Mouse (Mus musculus): ENCODE data around the gene Vps26a.
A peak's percentile ranks its signal among the peaks of the same experiment; 100 is the strongest.

Gene Vps26a

DNA sequence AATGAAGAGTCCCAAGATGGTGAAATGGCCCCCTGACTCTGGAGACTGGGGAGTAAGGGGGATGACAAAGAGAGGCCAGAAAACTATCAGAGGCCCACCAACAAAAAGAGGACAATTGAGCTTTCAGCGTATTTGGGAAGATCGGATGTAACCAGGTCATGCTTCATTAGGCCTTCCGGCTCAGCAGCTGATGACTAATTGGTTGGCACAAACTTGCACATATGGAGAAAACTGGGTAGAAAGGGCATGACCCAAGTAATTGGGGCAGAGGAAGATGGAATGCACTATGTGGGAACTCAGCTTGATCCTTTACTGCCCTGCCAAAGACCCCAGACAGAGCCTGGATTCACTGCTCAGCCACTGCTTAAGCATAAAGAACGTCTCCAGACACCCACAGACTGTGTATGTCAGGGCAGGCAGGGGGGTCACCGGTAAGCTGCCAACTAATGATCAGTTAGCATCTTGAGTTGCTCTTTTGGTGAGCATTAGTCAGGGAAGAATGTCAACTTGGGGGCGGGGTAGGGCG, 67.7 kb downstream of the Vps26a start:
- no peak for DNase-seq

GRCm38 (mm10) chr10:62413606-62413982, 73.0 kb downstream of the Vps26a start:
- no peak for DNase-seq

- peak; percentile 35 to 38 for DNase-seq
These were observed 73.5 kb downstream of the Vps26a start for GRCm38 (mm10) chr10:62412906-62413605.

DNA sequence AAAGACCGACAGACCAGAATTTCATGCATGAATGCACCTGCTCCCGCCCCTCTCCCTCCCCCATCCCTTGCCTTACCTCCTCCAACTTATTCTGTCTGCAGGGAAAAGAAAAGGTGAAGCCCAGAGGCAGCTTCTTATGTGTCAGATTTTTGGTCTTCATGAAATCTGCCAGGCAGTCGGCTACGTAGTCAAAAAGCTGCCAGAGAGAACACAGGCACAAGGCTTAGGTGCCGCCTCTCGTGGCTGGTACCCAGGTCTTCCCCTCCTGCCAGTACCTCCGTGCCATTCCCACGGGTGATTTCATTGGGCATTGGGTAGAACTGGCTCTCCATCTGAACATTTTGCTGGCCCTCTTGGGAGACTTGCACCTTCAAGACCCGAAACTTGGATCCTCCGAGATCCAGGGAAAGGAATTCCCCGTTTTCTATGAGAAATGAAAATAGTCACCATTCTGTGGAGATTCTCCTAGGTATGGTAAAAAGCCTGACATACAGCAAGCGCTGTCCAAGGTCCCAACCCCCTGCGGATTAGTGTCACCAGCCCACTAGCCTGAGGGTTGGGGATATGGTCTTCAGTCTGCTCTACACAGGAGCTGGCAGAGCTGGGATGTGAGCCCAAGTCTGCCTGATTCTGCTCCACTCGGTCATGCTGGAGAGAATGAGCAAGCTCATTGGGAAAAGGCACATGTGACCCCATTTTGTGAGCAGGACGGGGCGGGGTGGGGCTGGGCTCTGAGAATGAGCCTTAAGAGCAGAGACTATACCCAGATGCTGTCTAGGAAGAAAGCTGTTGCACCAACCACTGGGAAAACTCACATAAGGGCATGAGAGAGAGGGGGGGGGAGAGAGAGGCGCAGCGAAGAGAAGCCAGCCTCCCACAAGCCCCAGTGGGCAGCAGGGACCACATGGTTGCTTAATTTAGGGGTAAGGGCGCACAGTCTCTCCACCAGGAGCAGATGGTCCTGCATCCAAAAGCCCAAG, 74.9 kb downstream of the Vps26a start:
- DNase-seq, result no peak

DNA sequence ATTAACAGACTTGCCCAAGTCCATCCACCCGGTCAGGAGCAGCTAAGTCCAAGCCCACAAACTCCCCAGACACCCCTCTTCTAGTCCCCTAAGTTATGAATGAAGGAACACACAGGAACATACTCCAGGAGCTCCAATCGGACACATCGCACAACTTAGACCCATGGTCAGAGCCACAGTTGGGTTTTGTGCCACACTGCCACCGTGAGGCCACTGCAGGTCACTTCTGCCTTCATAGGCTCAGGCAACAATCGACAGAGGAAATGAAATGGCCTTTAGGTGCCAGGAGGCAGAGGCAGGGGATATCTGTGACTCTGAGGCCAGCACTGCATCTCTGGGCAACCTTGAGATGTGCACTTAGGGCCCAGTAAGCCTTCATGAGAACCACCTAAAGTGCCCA, 75.7 kb downstream of the Vps26a start:
- DNase-seq, result peak; percentile 50 to 68

All from kidney, adult 8-10 months (tissue).